Mouse (Mus musculus) brain, embryonic 14.5 days (tissue): ENCODE results near the gene Adcy2.

ENCODE experiments used
- CTCF ChIP-seq: fragments of 200-500 bp; IDR thresholded peaks from 2 replicates; pipeline ENCODE4 v1.5.1; 2012; ENCODE audit warnings: inconsistent platforms, mild to moderate bottlenecking, moderate library complexity, borderline replicate concordance; ENCODE audit not compliant: insufficient read depth, insufficient read length; ENCODE audit errors: extremely low read depth
- POLR2A ChIP-seq: fragments of 200-500 bp; IDR thresholded peaks from 2 replicates; pipeline ENCODE4 v1.6.1; 2012; ENCODE audit warnings: mild to moderate bottlenecking, inconsistent platforms, borderline replicate concordance; ENCODE audit not compliant: poor library complexity, insufficient read depth, insufficient read length, severe bottlenecking; ENCODE audit errors: extremely low read depth

DNA sequence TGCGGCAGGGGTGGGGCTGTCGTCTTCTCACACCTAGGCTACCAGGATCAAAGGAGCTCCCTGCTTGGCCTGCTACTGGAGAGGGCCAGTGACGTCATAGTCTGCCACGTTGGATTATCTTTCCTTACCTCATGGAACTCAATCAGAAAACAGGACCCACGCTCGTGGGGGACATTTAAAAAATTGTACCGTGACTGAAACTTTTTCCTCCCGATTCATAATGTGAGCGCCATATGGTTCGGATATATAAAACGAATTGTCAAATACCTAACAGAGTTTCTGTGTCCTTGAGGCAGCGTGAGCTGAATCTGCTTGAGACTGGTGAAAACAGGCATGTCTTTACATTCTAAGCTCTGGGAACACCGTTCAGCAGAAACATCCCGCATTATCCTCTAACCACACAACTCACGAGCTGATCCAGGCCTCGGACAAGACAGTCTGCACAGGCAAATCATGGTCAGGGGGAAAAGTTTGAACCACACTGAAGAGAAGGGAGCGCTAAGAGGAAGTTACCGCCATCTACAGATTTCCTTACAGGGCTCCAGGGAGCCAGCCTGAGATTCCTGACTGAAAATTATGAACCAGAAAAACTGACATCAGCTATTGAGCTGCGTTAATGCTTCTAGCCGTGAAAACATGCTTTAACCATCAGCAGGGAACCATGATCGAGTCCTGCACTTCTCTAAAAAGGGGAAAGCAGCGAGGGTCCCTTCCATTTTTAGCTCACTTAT lies 1.4 kb downstream of the Adcy2 start:
- TF ChIP-seq POLR2A = no peak
- TF ChIP-seq CTCF = no peak
